Mouse (Mus musculus) spleen, postnatal 36 days (tissue): ENCODE results near the gene Serinc1.
"Not testable (repeated sequence)": the region's sequence is repeated elsewhere in the genome, so short reads cannot be mapped to it uniquely, and the experiment has no call there.

Experiments used
- DNase-seq, 2 experiments: peaks; one replicate each; pipeline ENCODE4 v3.0.0; 2022; ENCODE audit warnings: low spot score in 2 of 2, mixed read lengths in 1 of 2

Serinc1 gene

GRCm38 (mm10) chr10:57532218-57533101, at the start of gene Serinc1:
Gene Serinc1 (minus strand): TSS chr10:57532530.
- DNase-seq: peak; percentile 94

- no peak for DNase-seq
These were observed 44.4 kb upstream of the Serinc1 start for GRCm38 (mm10) chr10:57576721-57577120.

- DNase-seq: no peak
These were observed 39.8 kb upstream of the Serinc1 start for GRCm38 (mm10) chr10:57572130-57572529.

GRCm38 (mm10) chr10:57571211-57571730, 38.9 kb upstream of the Serinc1 start:
- peak; percentile 63 to 72 for DNase-seq

DNA sequence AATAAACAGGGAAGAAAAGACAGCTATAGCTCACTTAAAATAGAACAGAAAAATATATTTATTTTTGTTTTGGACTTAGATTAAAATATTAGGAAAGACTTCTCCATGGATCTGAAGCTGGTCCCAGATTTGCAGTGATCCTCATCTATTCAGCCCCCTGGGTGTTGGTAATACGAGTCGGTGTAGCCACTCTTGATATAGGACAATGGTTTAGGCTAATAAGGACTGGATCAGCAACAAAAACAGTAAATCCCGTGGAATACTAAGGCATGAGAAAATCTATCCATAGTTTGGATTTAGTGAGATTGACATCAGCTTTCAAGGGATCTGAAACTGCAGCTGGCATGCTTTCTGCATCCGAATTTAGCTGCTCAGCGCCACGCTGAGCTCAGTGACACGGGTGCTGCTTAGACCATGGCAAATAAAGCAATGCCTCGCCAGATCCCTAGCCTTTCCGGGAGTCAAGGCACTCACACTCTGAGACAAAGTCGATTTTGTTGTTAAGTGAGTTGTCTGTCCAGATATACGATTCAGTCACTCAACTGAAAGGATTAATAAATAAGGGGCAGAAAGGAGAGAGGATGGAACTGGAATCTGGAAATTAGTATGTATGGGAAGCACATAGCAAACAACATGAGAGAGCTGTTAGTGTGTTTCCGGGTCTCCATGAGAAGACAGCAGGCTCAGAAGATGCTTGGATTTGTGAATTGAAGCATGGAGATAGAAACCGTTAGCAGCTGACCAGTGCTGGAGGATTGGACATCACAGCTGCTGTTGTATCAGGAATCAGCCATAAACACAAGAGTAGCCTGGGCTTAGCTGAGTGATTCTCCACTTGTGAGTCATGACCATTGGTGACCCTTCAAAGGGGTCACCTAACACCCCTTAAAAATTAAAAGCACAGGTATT, 36.9 kb upstream of the Serinc1 start:
- no peak for DNase-seq

GRCm38 (mm10) chr10:57566221-57566620, 33.9 kb upstream of the Serinc1 start:
- no peak for DNase-seq

DNA sequence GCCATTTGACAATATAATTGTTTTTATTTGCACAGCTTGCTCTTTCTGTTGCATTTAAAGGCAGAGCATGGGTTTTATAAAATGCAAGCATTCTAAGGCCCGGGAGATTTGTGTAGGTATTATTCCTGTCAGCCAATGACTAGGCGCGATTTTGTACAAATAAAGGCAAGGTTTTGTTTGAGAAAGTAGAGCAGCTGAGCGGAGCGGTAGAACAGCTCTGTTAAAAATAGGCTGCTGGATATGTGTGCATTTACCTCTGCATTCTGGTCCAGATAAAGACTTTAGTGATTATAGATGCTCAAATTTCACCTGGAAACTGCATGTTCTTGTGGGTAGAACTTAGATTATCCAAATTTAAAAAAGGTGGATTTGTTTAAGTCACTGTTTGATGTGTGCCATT, 25.3 kb upstream of the Serinc1 start:
- no peak for DNase-seq

DNA sequence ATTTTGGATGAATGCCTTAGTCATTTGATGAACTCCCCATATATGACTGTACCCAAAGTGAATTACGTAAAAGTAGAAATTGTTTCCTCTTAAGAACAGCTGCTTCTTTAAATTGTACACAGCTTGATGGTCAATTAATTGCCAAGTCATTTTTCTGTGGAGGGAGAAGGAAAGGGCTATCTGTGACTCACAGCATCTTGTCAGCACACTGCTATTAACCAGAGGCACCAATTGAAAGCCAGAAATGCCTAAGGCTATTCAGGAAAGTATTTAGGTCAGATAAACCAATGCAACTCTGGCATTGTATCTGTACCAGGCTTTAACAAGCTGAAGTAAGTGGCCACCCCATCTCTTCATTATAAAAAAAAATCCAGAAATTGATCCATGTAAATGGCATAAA, 21.4 kb upstream of the Serinc1 start:
- no peak for DNase-seq

GRCm38 (mm10) chr10:57549631-57550030, 17.3 kb upstream of the Serinc1 start:
- DNase-seq: no peak

DNA sequence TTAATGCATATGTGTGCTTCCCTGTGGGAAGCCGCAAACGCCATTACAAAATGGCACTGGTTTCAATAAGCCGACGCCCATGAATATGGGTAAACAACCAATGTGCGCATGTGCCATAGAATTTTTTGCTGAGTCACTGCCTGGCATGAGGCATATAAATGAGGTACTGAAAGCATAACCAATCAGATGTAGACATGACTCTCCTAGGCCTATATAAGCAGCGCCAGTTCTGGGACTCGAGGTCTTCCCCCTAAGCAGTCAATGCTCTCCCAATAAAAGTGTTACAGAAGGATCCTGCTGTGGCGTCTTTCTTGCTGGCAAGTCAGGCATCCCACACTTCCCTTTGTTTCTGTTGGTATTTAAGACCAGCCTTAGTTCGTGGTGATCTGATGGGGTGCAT, 11.6 kb upstream of the Serinc1 start:
- DNase-seq: not testable (repeated sequence)

DNA sequence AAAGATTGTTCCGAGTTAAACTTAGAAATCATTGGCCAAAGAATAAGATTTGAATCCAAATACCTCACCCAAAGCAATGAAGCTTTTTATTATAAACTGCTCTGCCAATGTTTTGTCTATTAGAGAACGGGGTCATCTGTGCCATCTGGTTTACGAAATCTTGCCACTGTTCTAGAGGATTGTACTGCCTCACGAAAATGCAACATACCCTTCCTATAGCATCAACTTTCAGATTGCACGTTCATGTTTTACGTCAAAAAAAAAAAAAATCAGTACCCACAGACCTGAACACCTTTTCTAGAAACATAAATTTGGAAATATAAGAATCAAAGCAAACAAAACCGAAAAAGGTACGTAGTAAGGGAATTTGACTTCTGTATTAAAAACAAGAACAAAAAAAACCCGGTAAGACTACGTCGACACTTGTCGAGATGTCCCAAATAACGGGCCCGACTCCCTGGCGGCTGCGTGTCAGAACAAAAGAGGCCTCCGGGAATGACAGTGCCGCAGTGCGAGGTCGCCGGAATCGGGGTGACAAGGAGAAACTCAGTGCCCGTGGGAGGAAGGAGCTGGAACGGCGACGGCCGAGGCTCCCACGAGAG, 613 bp downstream of the Serinc1 start:
- DNase-seq: no peak

GRCm38 (mm10) chr10:57531076-57531475, 1.3 kb downstream of the Serinc1 start:
- peak in 1 of 2 experiments; percentile 6 for DNase-seq

- no peak for DNase-seq
These were observed 5.9 kb downstream of the Serinc1 start for GRCm38 (mm10) chr10:57526469-57526868.

DNA sequence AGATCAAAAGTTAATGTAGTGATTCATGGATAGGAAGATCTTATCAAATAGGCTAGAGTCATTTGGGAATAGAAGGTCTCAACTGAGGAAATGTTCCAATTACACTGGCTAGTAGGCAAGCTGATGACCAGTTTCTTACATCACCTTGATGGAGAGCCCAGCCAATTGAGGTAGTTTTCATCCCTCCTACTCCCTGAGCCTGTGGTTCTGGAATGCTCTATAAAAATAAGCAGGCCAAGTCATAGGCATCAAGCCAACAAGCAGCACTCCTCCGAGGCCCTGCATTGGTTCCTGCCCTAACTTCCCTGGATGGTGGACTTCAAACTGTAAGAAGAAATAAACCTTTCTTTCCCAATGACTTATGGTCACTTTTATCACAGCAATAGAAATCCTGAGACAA, 17.1 kb downstream of the Serinc1 start:
- no peak for DNase-seq

GRCm38 (mm10) chr10:57514616-57515015, 17.7 kb downstream of the Serinc1 start:
- no peak for DNase-seq

- no peak for DNase-seq
These were observed 32.7 kb downstream of the Serinc1 start for GRCm38 (mm10) chr10:57499414-57500156.

DNA sequence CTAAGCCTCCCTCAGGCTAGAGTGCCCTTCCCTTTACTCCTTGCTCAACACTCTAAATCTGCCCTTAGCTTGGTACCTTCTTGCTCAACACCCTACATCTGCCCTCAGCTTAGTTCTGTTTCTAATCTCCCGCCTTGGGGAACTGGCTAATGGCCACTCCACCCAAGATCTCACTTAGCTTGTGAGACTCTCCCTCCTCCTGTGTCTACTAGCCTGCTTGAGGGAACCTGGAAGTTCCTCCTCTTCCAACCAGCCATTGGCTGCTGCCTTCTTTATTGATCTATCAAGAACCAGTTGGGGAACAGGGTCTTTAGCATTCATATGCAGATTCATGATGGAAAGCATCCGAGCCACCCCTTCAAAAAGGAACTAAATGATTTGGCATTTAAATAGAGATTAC, 40.3 kb downstream of the Serinc1 start:
- DNase-seq: peak; percentile 1 to 3

DNA sequence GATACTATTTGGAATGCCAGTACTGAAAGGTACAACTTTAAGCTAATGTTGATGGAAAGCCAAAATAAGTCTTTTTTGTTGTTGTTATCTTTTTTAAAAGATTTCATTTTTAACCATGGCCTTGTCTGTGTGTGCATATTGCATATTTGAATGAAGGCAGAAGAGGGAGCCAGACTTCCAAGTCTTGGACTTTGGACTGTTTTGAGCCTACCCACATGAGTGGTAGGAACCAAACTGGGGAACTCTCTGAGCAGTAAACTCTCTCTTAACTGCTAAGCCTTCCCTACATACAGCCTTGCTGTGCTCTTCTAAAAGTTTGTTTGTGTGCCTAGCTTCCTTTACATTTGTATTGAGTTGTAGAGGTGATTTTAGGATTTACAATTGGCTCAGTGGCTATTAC, 43.7 kb downstream of the Serinc1 start:
- no peak for DNase-seq

DNA sequence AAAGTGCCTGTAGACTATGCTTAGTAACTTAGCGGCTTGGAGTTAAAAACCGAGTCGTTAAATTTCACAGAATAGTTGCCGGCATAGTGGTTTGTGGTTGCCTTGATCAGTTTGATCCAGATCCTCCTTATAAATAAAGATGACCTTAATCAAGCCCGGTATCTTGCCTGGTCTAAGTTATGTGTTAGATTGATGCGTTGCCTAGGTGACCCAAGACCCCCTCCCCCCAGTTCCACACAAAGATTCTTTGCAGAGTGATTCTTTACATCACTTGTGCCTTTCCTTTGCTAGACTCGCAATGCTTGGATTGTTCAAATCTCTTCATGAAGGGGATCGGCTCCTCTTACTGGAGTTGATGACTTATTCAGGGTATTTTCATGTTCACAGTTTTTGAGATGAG, 45.1 kb downstream of the Serinc1 start:
- DNase-seq: no peak

GRCm38 (mm10) chr10:57486542-57487071, 45.7 kb downstream of the Serinc1 start:
- DNase-seq: no peak
